Mouse (Mus musculus) layer of hippocampus, adult 11-12 months (tissue): ENCODE measurements at regions not wholly inside any gene's neighbourhood (a gene's known extent, or its start where the extent isn't known, plus 50 kb on each side); places are given as distances from the start of the nearest gene placed in this dataset.
A peak's percentile ranks its signal among the peaks of the same experiment; 100 is the strongest.

Experiments used
- DNase-seq: peaks from one replicate; pipeline ENCODE4 v3.0.0; 2022; ENCODE audit warnings: low spot score

DNA sequence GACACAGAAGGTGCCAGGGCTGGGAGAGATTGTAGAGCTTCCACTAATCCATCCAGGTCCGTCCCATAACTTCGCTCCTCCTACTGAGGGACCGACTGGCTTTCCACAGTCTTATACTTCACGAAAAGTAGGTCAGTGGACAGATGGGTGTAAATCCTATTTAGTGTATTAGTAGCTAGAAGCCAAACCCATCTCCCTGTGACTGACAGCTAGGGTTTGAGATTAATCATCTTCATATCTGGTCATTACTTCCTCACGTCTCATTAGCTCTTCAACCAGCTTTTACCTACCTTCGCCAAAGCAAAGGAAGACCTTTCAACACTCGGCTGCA lies 60.4 kb upstream of the Scaf11 start:
- no peak for DNase-seq

- DNase-seq: peak; percentile 41
These were observed 59.9 kb upstream of the Scaf11 start for GRCm38 (mm10) chr15:96520412-96521124.

DNA sequence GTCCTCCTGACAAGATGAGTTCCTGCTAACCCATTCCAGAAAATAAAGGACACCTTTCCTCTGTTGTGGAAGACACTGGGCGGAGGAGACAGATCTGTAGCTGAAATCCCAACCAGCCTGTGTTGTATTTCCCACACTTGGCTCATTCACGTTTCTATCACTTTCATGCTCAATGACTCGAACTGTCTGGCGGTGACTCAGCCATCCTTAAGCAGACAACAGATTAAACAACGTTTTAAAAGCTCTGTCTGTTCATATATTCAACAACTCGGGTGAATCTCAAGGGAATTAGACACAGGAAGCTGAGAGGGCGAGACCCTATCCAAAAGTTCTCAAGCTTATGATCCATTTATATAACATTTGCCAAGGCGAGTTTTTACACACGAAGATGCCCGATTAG lies 57.5 kb upstream of the Scaf11 start:
- DNase-seq: no peak

GRCm38 (mm10) chr15:96515620-96516019 lies 55.0 kb upstream of the Scaf11 start:
- no peak for DNase-seq

DNA sequence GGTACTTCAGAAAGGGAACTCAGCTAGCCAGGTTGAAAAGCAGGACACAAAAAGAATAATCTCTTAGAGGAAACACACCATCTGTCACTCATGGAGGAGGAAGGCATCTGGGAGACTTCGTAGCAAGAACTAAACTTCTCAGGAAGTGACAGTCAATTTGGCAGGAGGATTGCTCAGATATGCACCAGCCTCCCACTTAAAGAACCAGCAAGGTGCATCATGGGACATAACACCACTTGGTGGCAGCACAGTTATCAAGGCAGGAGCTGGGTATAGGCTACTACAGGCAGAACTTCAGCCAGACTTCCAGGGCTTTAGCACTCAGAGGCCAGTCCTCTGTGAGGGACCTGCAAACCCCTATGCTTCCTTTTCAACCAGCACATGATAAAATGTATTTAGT lies 52.0 kb upstream of the Scaf11 start:
- DNase-seq: no peak
